In the genomic region with DNA sequence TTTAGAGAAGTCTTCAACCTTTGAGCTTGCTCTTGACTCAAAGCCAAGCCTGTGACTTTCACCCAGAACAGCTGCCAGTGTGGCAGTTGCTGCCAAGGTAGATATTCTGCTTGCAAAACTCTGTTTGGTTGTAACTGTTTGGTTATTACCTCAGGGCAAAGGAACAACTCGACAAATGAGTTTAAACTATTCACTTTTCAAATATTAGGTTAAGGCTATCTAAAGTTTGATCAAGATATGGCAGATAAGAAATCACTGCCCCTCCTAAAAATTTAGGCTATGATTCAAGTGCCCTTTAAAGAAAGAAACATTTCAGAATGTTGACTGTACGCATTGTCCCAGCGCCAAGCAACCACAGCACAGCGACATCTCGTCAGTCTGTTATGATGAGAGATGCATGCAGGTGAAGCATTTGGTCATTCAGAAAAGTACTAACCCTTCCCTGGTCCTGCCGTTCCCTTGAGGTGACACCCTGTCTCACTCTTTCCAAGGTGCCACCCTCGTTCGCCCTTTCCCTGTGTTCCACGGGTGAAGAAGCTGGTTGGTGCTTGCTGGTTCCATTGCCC, we compare ENCODE assay signal across 21 mouse cellular contexts.
DNase-seq lines count a peak whose midpoint lies in the region; ATAC-seq and TF ChIP-seq lines count a peak whose summit lies in the region.
"Had no signal": no experiment of that assay in that cellular context is flagged by ENCODE, and none has a peak within 500 bp of the region (broad histone marks: within the 10 kb centered on the region; RNA-seq: fewer than 3 reads in every experiment).

No protein-coding gene starts in this region.

- no peak overlapping the region for H3K4me2 ChIP-seq in kidney, embryonic 14.5 days (replicated peaks; ENCODE audit: low read depth, low read length)
- H3K4me2 ChIP-seq in lung, embryonic 14.5 days = peak overlapping the region; percentile 52
- no peak overlapping the region for H3K4me2 ChIP-seq in forebrain, embryonic 11.5 days (ENCODE audit: low read depth, low read length, severe bottlenecking)
- H3K4me2 ChIP-seq: forebrain, embryonic 12.5 days; hindbrain, embryonic 15.5 days; intestine, embryonic 15.5 days; limb, embryonic 15.5 days; midbrain, embryonic 13.5 days; neural tube, embryonic 12.5 days had no signal

- H3K9ac ChIP-seq in kidney, embryonic 14.5 days (ENCODE audit: low read depth, low read length) = no peak overlapping the region
- no peak overlapping the region for H3K9ac ChIP-seq in lung, embryonic 14.5 days
- no peak overlapping the region for H3K9ac ChIP-seq in forebrain, embryonic 11.5 days (ENCODE audit: low read length)
- H3K9ac ChIP-seq: forebrain, embryonic 12.5 days; hindbrain, embryonic 15.5 days; intestine, embryonic 15.5 days; limb, embryonic 15.5 days; midbrain, embryonic 13.5 days; neural tube, embryonic 12.5 days had no signal

- no peaks in the 10 kb centered on the region for H3K27me3 ChIP-seq in kidney, embryonic 14.5 days (ENCODE audit: control insufficient read depth, insufficient read depth, low read length)
- H3K27me3 ChIP-seq in lung, embryonic 14.5 days (ENCODE audit: insufficient read depth, low read length) = no peaks in the 10 kb centered on the region
- H3K27me3 ChIP-seq in forebrain, embryonic 11.5 days (ENCODE audit: control insufficient read depth, insufficient read depth, low read length) = no peaks in the 10 kb centered on the region
- H3K27me3 ChIP-seq: hindbrain, embryonic 15.5 days; intestine, embryonic 15.5 days; limb, embryonic 15.5 days; neural tube, embryonic 12.5 days had no signal

- no peak for TF ChIP-seq CTCF in lung, embryonic 14.5 days (IDR thresholded peaks at IDR 0.05; ENCODE audit: low read depth)

- H3K4me3 ChIP-seq in kidney, embryonic 14.5 days (ENCODE audit: low read length) = no peak overlapping the region
- no peak overlapping the region for H3K4me3 ChIP-seq in lung, embryonic 14.5 days (ENCODE audit: low read depth, low read length)
- no peak overlapping the region for H3K4me3 ChIP-seq in forebrain, embryonic 11.5 days (ENCODE audit: low read depth, low read length)
- H3K4me3 ChIP-seq: embryonic facial prominence, embryonic 10.5 days; forebrain, embryonic 12.5 days; hindbrain, embryonic 15.5 days; intestine, embryonic 15.5 days; limb, embryonic 15.5 days; midbrain, embryonic 13.5 days; neural tube, embryonic 12.5 days had no signal

- WGBS in kidney, embryonic 14.5 days = 85% methylated on average over 9 of the region's 9 CpGs
- WGBS in lung, embryonic 14.5 days = 58% methylated on average over 9 of the region's 9 CpGs
- 87% methylated on average over 9 of the region's 9 CpGs for WGBS in forebrain, embryonic 11.5 days

- DNase-seq in adrenal gland, postnatal 10 days = peak; percentile 52
- no peak for DNase-seq in adrenal gland, postnatal 4 days (ENCODE audit: low spot score in 2 of 2)
- DNase-seq in kidney, adult 9 months = peak; percentile 33
- DNase-seq in lung, embryonic 14.5 days = peak; percentile 64
- peak; percentile 85 for DNase-seq in lung, postnatal 36 days
- no peak for DNase-seq in testis, postnatal 10 days (ENCODE audit: low spot score)
- no peak for DNase-seq in forebrain, embryonic 11.5 days (ENCODE audit: low spot score)
- DNase-seq: cerebellum, adult 9-10 months; heart, adult 18-20 months; heart, postnatal 36 days; thymus, postnatal 14 days had no signal

- no peaks in the 10 kb centered on the region for H3K4me1 ChIP-seq in kidney, embryonic 14.5 days (ENCODE audit: control insufficient read depth, insufficient read depth, low read length)
- H3K4me1 ChIP-seq in lung, embryonic 14.5 days (ENCODE audit: insufficient read depth) = no peaks in the 10 kb centered on the region; the same call in 1 of the 2 replicates
- no peaks in the 10 kb centered on the region for H3K4me1 ChIP-seq in forebrain, embryonic 11.5 days (replicated peaks; ENCODE audit: control insufficient read depth, insufficient read depth, low read length)
- H3K4me1 ChIP-seq: embryonic facial prominence, embryonic 10.5 days; forebrain, embryonic 12.5 days; hindbrain, embryonic 15.5 days; intestine, embryonic 15.5 days; limb, embryonic 15.5 days; midbrain, embryonic 13.5 days; neural tube, embryonic 12.5 days had no signal

- no peak overlapping the region for H3K27ac ChIP-seq in kidney, embryonic 14.5 days (ENCODE audit: low read depth, low read length)
- peak overlapping the region; percentile 82 for H3K27ac ChIP-seq in lung, embryonic 14.5 days (ENCODE audit: low read depth)
- no peak overlapping the region for H3K27ac ChIP-seq in forebrain, embryonic 11.5 days (ENCODE audit: low read depth, low read length)
- H3K27ac ChIP-seq: embryonic facial prominence, embryonic 10.5 days; forebrain, embryonic 12.5 days; hindbrain, embryonic 15.5 days; intestine, embryonic 15.5 days; limb, embryonic 15.5 days; midbrain, embryonic 13.5 days; neural tube, embryonic 12.5 days had no signal

- H3K9me3 ChIP-seq in kidney, embryonic 14.5 days (ENCODE audit: control insufficient read depth, low read length) = no peaks in the 10 kb centered on the region
- H3K9me3 ChIP-seq in lung, embryonic 14.5 days (ENCODE audit: low read depth, low read length) = no peaks in the 10 kb centered on the region
- no peaks in the 10 kb centered on the region for H3K9me3 ChIP-seq in forebrain, embryonic 11.5 days (ENCODE audit: control insufficient read depth, low read length)
- H3K9me3 ChIP-seq: embryonic facial prominence, embryonic 10.5 days; forebrain, embryonic 12.5 days; hindbrain, embryonic 15.5 days; intestine, embryonic 15.5 days; limb, embryonic 15.5 days; midbrain, embryonic 13.5 days; neural tube, embryonic 12.5 days had no signal

- no peaks in the 10 kb centered on the region for H3K36me3 ChIP-seq in kidney, embryonic 14.5 days (ENCODE audit: control insufficient read depth, insufficient read depth, low read length)
- H3K36me3 ChIP-seq in lung, embryonic 14.5 days (ENCODE audit: insufficient read depth) = no peaks in the 10 kb centered on the region
- no peaks in the 10 kb centered on the region for H3K36me3 ChIP-seq in forebrain, embryonic 11.5 days (ENCODE audit: control insufficient read depth, insufficient read depth, low read length)
- H3K36me3 ChIP-seq: embryonic facial prominence, embryonic 10.5 days; forebrain, embryonic 12.5 days; hindbrain, embryonic 15.5 days; intestine, embryonic 15.5 days; limb, embryonic 15.5 days; midbrain, embryonic 13.5 days; neural tube, embryonic 12.5 days had no signal

- no peak for ATAC-seq in kidney, embryonic 14.5 days (ENCODE audit: low FRiP score, low TSS enrichment)
- peak; percentile 83 for ATAC-seq in lung, embryonic 14.5 days (ENCODE audit: insufficient read depth)
- no peak for ATAC-seq in forebrain, embryonic 11.5 days (replicated peaks; ENCODE audit: low FRiP score)
- ATAC-seq: CD4-positive, CD25-positive, alpha-beta regulatory T cell, adult 4 months; intestine, embryonic 15.5 days; midbrain, embryonic 13.5 days; Patski had no signal

Comparison
In these comparisons a context has a peak if more than half of its experiments do, and no peak if none do; other contexts are left out.
1. DNase-seq: peak in adrenal gland, postnatal 10 days (single experiment), kidney, adult 9 months (single experiment), lung, embryonic 14.5 days (single experiment) and lung, postnatal 36 days (single experiment); none in adrenal gland, postnatal 4 days (0 of 2), testis, postnatal 10 days (single experiment) and forebrain, embryonic 11.5 days (single experiment).